Mouse (Mus musculus): Measurements from ENCODE around the gene Atp2a2.
"Not testable (repeated sequence)": the region's sequence is repeated elsewhere in the genome, so short reads cannot be mapped to it uniquely, and the experiment has no call there.

Atp2a2 gene

GRCm38 (mm10) chr5:122493035-122493434, 9.0 kb downstream of the Atp2a2 start:
- DNase-seq (ENCODE audit: low spot score): no peak

DNA sequence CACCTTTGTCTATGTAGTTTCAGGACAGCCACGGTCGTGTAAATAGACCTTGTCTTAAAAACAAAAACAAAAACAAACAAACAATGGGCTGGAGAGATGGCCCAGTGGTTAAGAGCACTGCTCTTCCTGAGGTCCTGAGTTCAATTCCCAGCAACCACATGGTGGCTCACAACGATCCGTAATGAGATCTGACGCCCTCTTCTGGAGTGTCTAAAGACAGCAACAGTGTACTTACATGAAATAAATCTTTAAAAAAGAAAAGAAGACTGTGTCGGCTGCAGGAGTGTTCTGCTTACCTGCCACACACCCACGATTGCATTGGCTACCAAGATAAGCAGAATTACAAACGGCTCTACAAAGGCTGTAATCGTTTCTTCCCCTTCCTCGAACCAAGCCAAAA, 10.6 kb downstream of the Atp2a2 start:
- no peak for DNase-seq (ENCODE audit: low spot score)

GRCm38 (mm10) chr5:122490148-122490547, 11.9 kb downstream of the Atp2a2 start:
- no peak for DNase-seq (ENCODE audit: low spot score)

DNA sequence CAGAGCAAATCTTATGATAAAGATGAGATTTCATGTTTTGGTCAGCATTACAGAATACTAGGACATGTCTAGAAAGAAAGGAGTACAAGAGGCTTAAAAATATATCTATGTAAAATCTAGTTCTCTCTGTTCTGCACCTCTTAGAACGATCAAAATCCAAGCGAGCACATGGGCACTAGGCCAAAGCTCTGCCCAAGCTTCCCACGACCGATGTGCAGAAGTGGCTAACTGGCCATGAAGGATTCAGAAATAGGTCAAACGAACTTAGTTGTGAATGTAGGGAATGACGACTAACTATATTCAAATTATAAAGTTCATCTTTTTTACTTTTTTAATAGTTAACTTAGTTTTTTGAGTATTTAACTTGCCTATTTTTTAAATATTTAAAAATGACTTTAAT, 14.2 kb downstream of the Atp2a2 start:
- no peak for DNase-seq (ENCODE audit: low spot score)

- not testable (repeated sequence) for DNase-seq (ENCODE audit: low spot score)
Observed at GRCm38 (mm10) chr5:122486243-122486642, 15.8 kb downstream of the Atp2a2 start.

GRCm38 (mm10) chr5:122482733-122483391, 19.2 kb downstream of the Atp2a2 start:
- no peak for DNase-seq (ENCODE audit: low spot score)

- DNase-seq (ENCODE audit: low spot score): no peak
Observed at GRCm38 (mm10) chr5:122481844-122482243, 20.2 kb downstream of the Atp2a2 start.

GRCm38 (mm10) chr5:122479131-122479530, 22.9 kb downstream of the Atp2a2 start:
- no peak for DNase-seq (ENCODE audit: low spot score)

DNA sequence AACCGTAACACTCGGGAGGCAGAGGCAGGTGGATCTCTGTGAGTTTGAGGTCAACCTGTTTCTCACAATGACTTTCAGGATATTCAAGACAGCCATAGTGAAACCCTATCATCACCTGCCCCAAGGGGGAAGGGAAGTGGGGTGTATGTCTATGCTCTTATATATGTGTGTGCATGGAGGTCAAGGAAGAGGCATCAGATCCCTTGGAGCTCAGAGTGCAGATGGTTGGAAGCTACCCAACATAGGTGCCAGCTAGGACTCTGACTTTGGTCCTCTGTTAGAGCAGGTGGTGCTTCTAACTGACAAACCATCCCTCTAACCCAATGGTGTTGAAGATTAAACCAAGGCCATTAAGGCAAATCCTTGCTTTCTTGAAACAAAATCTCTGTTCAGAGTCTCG, 24.5 kb downstream of the Atp2a2 start:
- DNase-seq (ENCODE audit: low spot score): no peak

GRCm38 (mm10) chr5:122476078-122476477, 25.9 kb downstream of the Atp2a2 start:
- no peak for DNase-seq (ENCODE audit: low spot score)

DNA sequence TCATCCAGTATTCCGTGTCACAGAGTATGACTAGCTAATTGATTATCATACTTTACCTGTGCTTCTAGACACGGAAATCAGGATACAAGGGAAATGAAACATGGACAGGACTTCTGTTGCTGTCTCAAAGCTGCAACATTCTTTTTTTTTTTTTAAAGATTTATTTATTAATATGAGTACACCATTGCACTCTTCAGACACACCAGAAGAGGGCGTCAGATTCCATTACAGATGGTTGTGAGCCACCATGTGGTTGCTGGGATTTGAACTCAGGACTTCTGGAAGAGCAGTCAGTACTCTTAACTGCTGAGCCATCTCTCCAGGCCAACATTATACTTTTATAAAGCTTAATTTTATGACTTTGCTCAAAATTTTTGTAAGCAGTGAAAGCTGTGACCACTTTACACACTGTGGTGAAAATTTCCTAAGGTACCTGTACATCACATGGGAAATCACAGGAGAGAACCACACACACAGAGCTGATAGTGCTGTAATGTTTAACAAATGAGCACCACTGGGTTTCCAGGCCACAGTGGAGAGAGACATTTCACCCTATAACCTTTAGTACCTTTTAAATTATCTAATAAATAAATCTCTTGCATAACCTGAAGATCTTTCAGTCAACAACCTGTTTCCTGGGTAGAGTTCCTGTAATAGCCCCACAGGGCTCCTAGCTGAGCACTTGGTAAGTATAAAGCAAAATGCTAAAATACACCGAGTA, 27.2 kb downstream of the Atp2a2 start:
- no peak for DNase-seq (ENCODE audit: low spot score)

DNA sequence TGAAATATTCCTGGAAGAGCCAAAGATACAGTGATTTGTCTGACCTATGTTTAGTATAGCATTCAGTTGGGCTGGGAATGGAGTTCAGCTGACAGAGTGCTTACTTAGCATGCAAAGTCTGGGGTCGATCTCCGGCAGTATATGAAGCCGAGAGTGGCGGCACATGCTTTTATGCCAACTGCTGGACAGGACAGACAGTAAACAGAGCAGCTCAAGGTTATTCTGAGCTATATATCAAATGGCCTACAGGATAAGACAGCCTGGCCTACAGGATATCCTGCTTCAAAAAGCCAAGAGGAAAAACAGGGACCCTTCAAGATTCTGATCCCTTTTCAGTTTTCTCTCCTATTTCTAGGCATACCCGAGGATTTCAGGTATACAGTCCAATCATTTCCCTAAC, 30.4 kb downstream of the Atp2a2 start:
- no peak for DNase-seq (ENCODE audit: low spot score)

GRCm38 (mm10) chr5:122461431-122461830, 40.6 kb downstream of the Atp2a2 start:
- DNase-seq (ENCODE audit: low spot score): no peak

DNA sequence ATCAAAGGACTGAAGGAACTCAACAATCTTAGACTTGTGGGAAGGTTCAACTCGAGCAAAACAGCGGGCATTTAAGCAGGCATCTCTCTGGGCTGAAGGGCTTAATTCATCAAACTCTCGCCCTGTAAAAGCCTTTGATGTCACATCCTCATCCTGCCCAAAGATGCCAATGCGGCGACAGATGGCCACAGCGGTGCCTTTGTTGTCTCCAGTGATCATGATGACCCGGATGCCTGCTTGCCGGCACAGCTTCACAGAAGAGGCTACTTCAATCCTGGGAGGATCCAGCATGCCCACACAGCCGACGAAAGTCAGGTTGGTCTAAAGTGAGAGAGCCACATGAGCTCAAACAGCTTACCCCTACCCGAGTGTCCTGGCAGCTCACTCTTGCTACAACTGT, 41.4 kb downstream of the Atp2a2 start:
- DNase-seq (ENCODE audit: low spot score): no peak

GRCm38 (mm10) chr5:122459335-122459734, 42.7 kb downstream of the Atp2a2 start:
- DNase-seq (ENCODE audit: low spot score): no peak

GRCm38 (mm10) chr5:122458066-122458465, 44.0 kb downstream of the Atp2a2 start:
- no peak for DNase-seq (ENCODE audit: low spot score)

GRCm38 (mm10) chr5:122457054-122457453, 45.0 kb downstream of the Atp2a2 start:
- not testable (repeated sequence) for DNase-seq (ENCODE audit: low spot score)

- DNase-seq (ENCODE audit: low spot score): no peak
Observed at GRCm38 (mm10) chr5:122455584-122455983, 46.4 kb downstream of the Atp2a2 start.

DNA sequence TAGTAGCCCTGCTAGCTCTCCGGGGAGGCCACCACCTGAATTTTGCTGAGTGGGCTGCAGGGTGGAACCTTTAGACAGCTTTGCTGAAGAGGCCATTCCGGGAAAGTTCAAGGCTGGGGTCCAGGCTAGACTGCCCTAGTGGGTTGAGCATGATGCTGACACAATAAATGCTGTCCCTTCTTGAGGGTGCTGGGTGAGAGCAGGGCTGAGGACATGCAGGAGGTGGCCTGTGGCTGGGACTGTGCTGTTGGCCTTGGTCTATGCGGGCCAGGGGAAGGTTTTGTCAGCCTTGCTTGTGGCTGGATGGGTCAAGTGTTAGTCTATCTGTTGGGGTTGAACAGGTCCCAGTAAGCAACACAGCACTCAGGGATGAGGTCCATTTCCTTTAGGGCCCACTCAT, 47.1 kb downstream of the Atp2a2 start:
- no peak for DNase-seq (ENCODE audit: low spot score)

DNA sequence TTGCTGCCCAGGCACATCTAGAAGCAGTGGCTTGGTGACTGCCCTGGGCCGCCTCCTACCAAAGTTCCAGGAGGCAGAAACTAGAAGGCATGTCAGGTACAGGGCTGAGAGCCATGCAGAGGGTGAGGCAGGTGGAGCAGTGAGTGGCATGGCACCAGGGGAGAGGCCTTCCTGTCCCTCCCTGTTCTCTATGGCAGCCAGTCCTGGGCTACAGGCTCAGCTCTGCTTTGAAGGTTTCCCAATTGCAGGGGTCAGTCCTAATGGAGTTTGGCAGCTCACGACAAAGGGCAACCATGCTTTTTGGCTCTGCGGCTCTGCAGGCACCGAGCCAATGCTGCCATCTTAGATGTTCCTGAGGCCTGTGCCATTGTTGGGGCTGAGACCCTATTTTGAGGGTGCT, 47.6 kb downstream of the Atp2a2 start:
- DNase-seq (ENCODE audit: low spot score): no peak

DNA sequence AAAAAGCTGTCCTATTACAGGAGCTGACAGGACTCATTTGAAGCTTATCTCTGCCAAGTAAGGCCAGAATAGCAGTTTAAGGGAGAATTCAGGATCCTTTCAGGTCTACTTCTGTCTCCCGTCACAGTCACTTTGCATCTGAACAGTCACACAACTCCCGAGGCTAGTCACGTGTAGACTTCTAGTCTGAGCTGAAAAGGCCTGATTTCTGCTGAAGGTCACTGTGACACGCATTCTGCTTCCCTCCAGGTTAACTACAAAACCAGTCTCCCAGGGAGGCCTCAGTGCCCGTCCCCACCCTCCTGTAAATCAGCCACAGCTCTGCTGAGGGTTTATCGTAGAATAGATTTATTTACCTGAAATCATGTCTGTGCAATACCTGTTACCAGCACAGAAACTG, 48.8 kb downstream of the Atp2a2 start:
- DNase-seq (ENCODE audit: low spot score): no peak

DNA sequence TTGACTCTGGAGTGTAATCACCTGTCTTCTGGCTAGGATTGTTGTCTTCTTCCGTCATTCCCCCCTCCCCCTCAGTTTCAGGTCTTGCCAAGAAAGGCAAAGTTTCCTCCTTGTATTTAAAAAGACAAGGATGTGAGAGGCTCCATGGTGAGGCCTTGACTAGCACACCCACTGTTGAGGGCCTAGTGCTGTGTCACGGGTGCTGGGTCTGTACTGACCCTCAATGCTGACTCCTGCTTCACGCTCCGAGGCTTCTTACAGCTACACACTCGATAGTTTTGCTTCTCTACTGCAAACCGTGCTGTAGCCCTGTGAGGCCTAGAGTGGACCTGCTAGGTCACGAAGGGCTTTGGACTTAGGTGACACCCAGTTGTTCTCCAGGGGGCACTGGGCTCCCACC, 49.8 kb downstream of the Atp2a2 start:
- DNase-seq (ENCODE audit: low spot score): no peak

- no peak for DNase-seq (ENCODE audit: low spot score)
Observed at GRCm38 (mm10) chr5:122451324-122451723, 50.7 kb downstream of the Atp2a2 start.

GRCm38 (mm10) chr5:122450913-122451317, 51.1 kb downstream of the Atp2a2 start:
- no peak for DNase-seq (ENCODE audit: low spot score)

Measured in c-Kit-positive CD71-positive TER-119-positive erythroid progenitor cells, embryonic 14.5 days (primary cell).